Comparison of ENCODE assay signal across 8 mouse cellular contexts in the genomic region with DNA sequence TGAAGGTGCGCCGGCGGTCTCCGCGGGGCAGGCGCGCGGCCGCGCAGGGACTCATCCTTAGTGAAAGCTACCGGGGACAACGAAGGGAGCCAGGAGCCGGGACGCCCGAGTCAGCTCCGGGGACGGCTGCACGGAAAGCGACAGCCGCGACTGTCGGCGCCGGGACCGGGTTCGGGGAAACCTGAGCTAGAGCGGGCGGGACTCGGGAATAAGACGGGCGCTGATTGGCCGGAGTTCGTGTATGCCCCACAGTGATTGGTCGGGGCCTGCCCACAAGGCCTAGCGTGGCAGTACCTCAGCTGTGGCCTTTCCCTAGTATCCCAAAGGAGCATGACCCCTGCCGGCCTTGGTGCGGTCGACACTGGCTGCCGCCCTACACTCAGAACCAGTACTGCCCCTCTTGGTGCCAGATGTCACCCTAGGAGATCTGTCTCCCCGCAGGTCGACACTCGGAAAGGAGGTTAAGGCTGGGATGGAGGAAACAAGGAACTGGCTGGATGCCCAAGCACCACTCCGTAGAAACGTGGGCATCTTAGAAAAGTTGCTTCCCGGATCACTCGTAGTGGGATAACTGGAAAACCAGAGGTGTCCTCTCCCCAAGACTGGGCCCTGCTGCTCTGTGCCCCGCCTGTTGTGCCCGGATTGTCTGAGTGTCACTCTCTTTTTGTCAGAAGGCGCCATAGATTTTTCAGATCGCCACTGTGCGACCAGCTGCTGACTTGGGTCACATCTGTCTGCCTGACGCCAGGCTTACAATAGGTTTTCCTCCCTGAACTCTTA. TPM values are rescaled to one million over a fixed set of nuclear protein-coding genes. Genes with fewer than 3 reads are reported as not detected.
DNase-seq lines count a peak whose midpoint lies in the region; ATAC-seq and TF ChIP-seq lines count a peak whose summit lies in the region.

A gene (minus strand): TSS at position 193 of the 780 bp plus-strand sequence.

- H3K4me1 ChIP-seq in CH12.LX (ENCODE audit: control insufficient read depth in 1 of 2, insufficient read depth in 2 of 2): peaks cover 0 to 10% of the 10 kb centered on the region in 2 experiments; a peak in 2 of 4 replicates
- H3K4me1 ChIP-seq in forebrain, embryonic 11.5 days (replicated peaks; ENCODE audit: control insufficient read depth, insufficient read depth, low read length): 0 out of 2 replicates have a peak, but pooled peaks cover 4% of the 10 kb centered on the region
- H3K4me1 ChIP-seq in heart, postnatal 0 days (ENCODE audit: control insufficient read depth, insufficient read depth): peaks cover 21% of the 10 kb centered on the region
- peaks cover 20% of the 10 kb centered on the region for H3K4me1 ChIP-seq in liver, embryonic 16.5 days (ENCODE audit: control insufficient read depth, low read depth, low read length)
- peaks cover 23% of the 10 kb centered on the region for H3K4me1 ChIP-seq in neural tube, embryonic 13.5 days (replicated peaks)
- peaks cover 6% of the 10 kb centered on the region; the same call in 1 of the 2 replicates for H3K4me1 ChIP-seq in testis, adult 2 months (ENCODE audit: control insufficient read depth, insufficient read depth, low read length)

- H3K9ac ChIP-seq in CH12.LX (ENCODE audit: insufficient read depth, low read depth): peak within 1 kb of the TSS; percentile 93
- H3K9ac ChIP-seq in forebrain, embryonic 11.5 days (ENCODE audit: low read length): peak within 1 kb of the TSS; percentile 99
- H3K9ac ChIP-seq in heart, postnatal 0 days (replicated peaks; ENCODE audit: low read depth, low read length): peak within 1 kb of the TSS; percentile 97
- H3K9ac ChIP-seq in liver, embryonic 16.5 days (ENCODE audit: low read depth, low read length): peak within 1 kb of the TSS; percentile 99
- peak within 1 kb of the TSS; percentile 97 for H3K9ac ChIP-seq in neural tube, embryonic 13.5 days

- peaks cover 28% of the 10 kb centered on the region for H3K79me2 ChIP-seq in CH12.LX (replicated peaks; ENCODE audit: control insufficient read depth, extremely low read depth, insufficient read depth, poor library complexity, severe bottlenecking)

- H3K36me3 ChIP-seq in CH12.LX (replicated peaks in 1 of 2; ENCODE audit: control insufficient read depth in 1 of 2, insufficient read depth in 1 of 2, low read length in 1 of 2): peaks cover 0 to 15% of the 10 kb centered on the region in 2 experiments
- no peaks in the 10 kb centered on the region for H3K36me3 ChIP-seq in forebrain, embryonic 11.5 days (ENCODE audit: control insufficient read depth, insufficient read depth, low read length)
- no peaks in the 10 kb centered on the region for H3K36me3 ChIP-seq in heart, postnatal 0 days (replicated peaks; ENCODE audit: control insufficient read depth, insufficient read depth, low read length)
- no peaks in the 10 kb centered on the region; the same call in 1 of the 2 replicates for H3K36me3 ChIP-seq in liver, embryonic 16.5 days (ENCODE audit: control insufficient read depth, insufficient read depth)
- no peaks in the 10 kb centered on the region for H3K36me3 ChIP-seq in neural tube, embryonic 13.5 days
- H3K36me3 ChIP-seq in testis, adult 2 months (ENCODE audit: control insufficient read depth, insufficient read depth, low read length): no peaks in the 10 kb centered on the region

- TF ChIP-seq POLR2A in CH12.LX (IDR thresholded peaks at IDR 0.05; ENCODE audit: low read depth, low read length): peak; percentile 88
- peak; percentile 94 for TF ChIP-seq POLR2A in testis, adult 2 months (IDR thresholded peaks at IDR 0.05; ENCODE audit: control insufficient read depth, low read depth, low read length)

- DNase-seq in CH12.LX (ENCODE audit: extremely low read depth): peak; percentile 92
- peak; percentile 86 for DNase-seq in c-Kit-positive CD71-positive TER-119-negative erythroid progenitor cells, embryonic 14.5 days (ENCODE audit: low read depth)
- peak; percentile 98 for DNase-seq in forebrain, embryonic 11.5 days (ENCODE audit: low spot score)
- DNase-seq in heart, postnatal 0 days (ENCODE audit: low spot score): peak; percentile 96
- peak; percentile 98 for DNase-seq in kidney, postnatal 4 days

- TF ChIP-seq RAD21 in CH12.LX (IDR thresholded peaks at IDR 0.05; ENCODE audit: low read depth, low read length): no peak

- dilution Hi-C loops in CH12.LX (cut with MboI; ENCODE audit: extremely low pct_ligation_motif_present, extremely low pct_unique_long_range_greater_than_20kb, low sequenced_read_pairs): no loop called here

- ATAC-seq in forebrain, embryonic 11.5 days (replicated peaks; ENCODE audit: low FRiP score): peak; percentile 99
- ATAC-seq in heart, postnatal 0 days (ENCODE audit: insufficient read depth, low read depth): peak; percentile 98
- ATAC-seq in liver, embryonic 16.5 days (ENCODE audit: low read depth): peak; percentile 97
- ATAC-seq in neural tube, embryonic 13.5 days (ENCODE audit: low read depth): peak; percentile 100

- WGBS in forebrain, embryonic 11.5 days: under 1% methylated on average over 48 of the region's 52 CpGs
- WGBS in heart, postnatal 0 days: under 1% methylated on average over 52 of the region's 52 CpGs
- WGBS in liver, embryonic 16.5 days (ENCODE audit: insufficient replicate concordance): 1% methylated on average over 52 of the region's 52 CpGs
- WGBS in neural tube, embryonic 13.5 days: under 1% methylated on average over 52 of the region's 52 CpGs

- TF ChIP-seq CTCF in CH12.LX (conservative IDR thresholded peaks at IDR 0.05 in 1 of 2, IDR thresholded peaks at IDR 0.05 in 1 of 2; ENCODE audit: low read depth in 2 of 2, low read length in 2 of 2): peak in 1 of 2 experiments; percentile 40; a peak in 2 of 4 replicates
- no peak for TF ChIP-seq CTCF in heart, postnatal 0 days (IDR thresholded peaks at IDR 0.05; ENCODE audit: low read depth)
- peak; percentile 12; the same call in 1 of the 2 replicates for TF ChIP-seq CTCF in testis, adult 2 months (IDR thresholded peaks at IDR 0.05; ENCODE audit: control insufficient read depth, insufficient read depth, insufficient replicate concordance, low read depth, low read length)

- in situ Hi-C loops in CH12.LX (cut with MboI; ENCODE audit: low pct_ligation_motif_present, low pct_unique_long_range_greater_than_20kb, low sequenced_read_pairs): loop anchor here (25.0 kb wide), 1 partner anchor 813 kb away; a partner anchor contains a TSS

- peak within 1 kb of the TSS; percentile 48 for H3K4me2 ChIP-seq in CH12.LX (ENCODE audit: insufficient read depth, low read depth, poor library complexity, severe bottlenecking)
- H3K4me2 ChIP-seq in forebrain, embryonic 11.5 days (ENCODE audit: low read depth, low read length, severe bottlenecking): peak within 1 kb of the TSS; percentile 59
- peak within 1 kb of the TSS; percentile 66 for H3K4me2 ChIP-seq in heart, postnatal 0 days (ENCODE audit: low read depth, low read length)
- peak within 1 kb of the TSS; percentile 88 for H3K4me2 ChIP-seq in liver, embryonic 16.5 days (ENCODE audit: low read depth, low read length)
- H3K4me2 ChIP-seq in neural tube, embryonic 13.5 days: peak within 1 kb of the TSS; percentile 71

- peaks cover 4% of the 10 kb centered on the region for H3K9me3 ChIP-seq in CH12.LX (replicated peaks; ENCODE audit: low read length)
- H3K9me3 ChIP-seq in forebrain, embryonic 11.5 days (ENCODE audit: control insufficient read depth, low read length): no peaks in the 10 kb centered on the region
- H3K9me3 ChIP-seq in heart, postnatal 0 days (replicated peaks; ENCODE audit: control insufficient read depth, low read length): no peaks in the 10 kb centered on the region
- H3K9me3 ChIP-seq in liver, embryonic 16.5 days (replicated peaks; ENCODE audit: control insufficient read depth, low read length): no peaks in the 10 kb centered on the region
- no peaks in the 10 kb centered on the region for H3K9me3 ChIP-seq in neural tube, embryonic 13.5 days

- TF ChIP-seq EP300 in CH12.LX (IDR thresholded peaks at IDR 0.05; ENCODE audit: low read length): no peak
- peak; percentile 91 for TF ChIP-seq EP300 in heart, postnatal 0 days (IDR thresholded peaks at IDR 0.05; ENCODE audit: low read depth)

- H3K4me3 ChIP-seq in CH12.LX (replicated peaks in 1 of 3; ENCODE audit: low read depth in 2 of 3, low read length in 2 of 3, poor library complexity in 1 of 3): peak within 1 kb of the TSS; percentile 61 to 89 (median 84)
- H3K4me3 ChIP-seq in forebrain, embryonic 11.5 days (ENCODE audit: low read depth, low read length): peak within 1 kb of the TSS; percentile 87
- H3K4me3 ChIP-seq in heart, postnatal 0 days (ENCODE audit: low read depth, low read length): peak within 1 kb of the TSS; percentile 86
- peak within 1 kb of the TSS; percentile 94 for H3K4me3 ChIP-seq in liver, embryonic 16.5 days (ENCODE audit: low read depth, low read length)
- H3K4me3 ChIP-seq in neural tube, embryonic 13.5 days: peak within 1 kb of the TSS; percentile 82
- peak within 1 kb of the TSS; percentile 99 for H3K4me3 ChIP-seq in testis, adult 2 months (ENCODE audit: control insufficient read depth, low read depth, low read length)

- peak within 1 kb of the TSS; percentile 88 for H3K27ac ChIP-seq in CH12.LX (ENCODE audit: insufficient read depth, low read depth)
- peak within 1 kb of the TSS; percentile 97 for H3K27ac ChIP-seq in forebrain, embryonic 11.5 days (ENCODE audit: low read depth, low read length)
- H3K27ac ChIP-seq in heart, postnatal 0 days (ENCODE audit: low read depth): peak within 1 kb of the TSS; percentile 99
- H3K27ac ChIP-seq in liver, embryonic 16.5 days (ENCODE audit: low read length): peak within 1 kb of the TSS; percentile 100
- peak within 1 kb of the TSS; percentile 99 for H3K27ac ChIP-seq in neural tube, embryonic 13.5 days (replicated peaks)
- H3K27ac ChIP-seq in testis, adult 2 months (ENCODE audit: control insufficient read depth, insufficient read depth, low read depth, low read length): peak within 1 kb of the TSS; percentile 98

- no peaks in the 10 kb centered on the region for H3K27me3 ChIP-seq in CH12.LX (replicated peaks)
- no peaks in the 10 kb centered on the region for H3K27me3 ChIP-seq in forebrain, embryonic 11.5 days (ENCODE audit: control insufficient read depth, insufficient read depth, low read length)
- H3K27me3 ChIP-seq in heart, postnatal 0 days (ENCODE audit: control insufficient read depth, insufficient read depth, low read length): no peaks in the 10 kb centered on the region
- H3K27me3 ChIP-seq in liver, embryonic 16.5 days (ENCODE audit: control insufficient read depth, insufficient read depth, low read depth, low read length): no peaks in the 10 kb centered on the region
- no peaks in the 10 kb centered on the region for H3K27me3 ChIP-seq in neural tube, embryonic 13.5 days
- no peaks in the 10 kb centered on the region for H3K27me3 ChIP-seq in testis, adult 2 months (ENCODE audit: control insufficient read depth, insufficient read depth, low read length)

RNA-seq across cellular contexts. Expression of the gene that starts here (rescaled TPM):
- total RNA-seq in CH12.LX (2012; rRNA removed): 32.7 and 34.2 TPM in 2 replicates
- 40.6 and 44.2 TPM in 2 replicates for total RNA-seq in CH12.LX (2014; rRNA removed)
- polyA plus RNA-seq in CH12.LX (2012; ENCODE audit: insufficient read length, low read depth): 37.8 and 41.3 TPM in 2 replicates
- polyA plus RNA-seq in forebrain, embryonic 11.5 days (2014; fragmentation: Nextera tagmentation; extraction: Ambion mirVana): 42.1 and 49.0 TPM in 2 replicates
- total RNA-seq in heart, postnatal 0 days (2014; rRNA removed; ENCODE audit: low replicate concordance): 13.3 and 23.6 TPM in 2 replicates
- polyA plus RNA-seq in heart, postnatal 0 days (2015; fragmentation: Nextera tagmentation; extraction: Ambion mirVana): 14.9 and 15.3 TPM in 2 replicates
- 26.0 and 27.7 TPM in 2 replicates for polyA plus RNA-seq in liver, embryonic 16.5 days (2015; fragmentation: Nextera tagmentation; extraction: Ambion mirVana)
- 24.5 and 29.6 TPM in 2 replicates for polyA plus RNA-seq in neural tube, embryonic 13.5 days (2015; fragmentation: Nextera tagmentation; extraction: Ambion mirVana)
- polyA plus RNA-seq in testis, adult 2 months (2012; rRNA removed): 2.6 and 3.5 TPM in 2 replicates

Comparison
In these comparisons a context has a peak if more than half of its experiments do, and no peak if none do; other contexts are left out.
1. Peak in every context shown above with its lines: DNase-seq, ATAC-seq, H3K4me3 ChIP-seq and H3K27ac ChIP-seq.